Mouse (Mus musculus): ENCODE data around the gene Crhr1. TPM values are rescaled to one million over a fixed set of nuclear protein-coding genes. Genes with fewer than 3 reads are reported as not detected.
"Not testable (repeated sequence)": the region's sequence is repeated elsewhere in the genome, so short reads cannot be mapped to it uniquely, and the experiment has no call there.

The Crhr1 gene
- polyA plus RNA-seq, 1 experiment from 2014 or later = 0.20 TPM

DNA sequence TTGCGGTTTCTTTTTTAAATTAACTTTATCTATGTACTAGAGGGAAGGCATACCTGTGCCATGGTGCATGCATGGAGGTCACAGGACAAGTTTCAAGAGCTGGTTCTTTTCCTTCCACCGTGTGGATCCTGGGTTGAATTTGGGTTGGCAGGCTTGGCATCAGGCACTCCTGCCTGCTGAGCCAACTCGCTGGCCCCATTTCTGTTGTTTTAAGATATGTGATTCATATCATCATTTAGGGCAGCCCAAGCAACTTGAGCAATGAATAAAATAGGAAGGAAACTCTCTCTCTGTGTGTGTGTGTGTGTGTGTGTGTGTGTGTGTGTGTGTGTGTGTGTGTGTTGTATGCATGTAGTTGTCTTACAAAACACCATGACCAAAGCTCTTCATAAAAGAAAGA is 49.5 kb downstream of the Crhr1 start:
- Histone ChIP-seq H3K27me3 (ENCODE audit: insufficient read depth, poor library complexity, severe bottlenecking) (peaks cover 22% of the 10 kb centered on the region; the same call in 1 of the 2 replicates), H3K4me1 (no peaks in the 10 kb centered on the region), H3K36me3 (no peaks in the 10 kb centered on the region), H3K9me3 (no peaks in the 10 kb centered on the region), H3K27ac (no peak overlapping the region), H3K4me3 (no peak overlapping the region)
- 70% methylated on average over 3 of the region's 3 CpGs for WGBS
- no peak for DNase-seq (ENCODE audit: low spot score)

DNA sequence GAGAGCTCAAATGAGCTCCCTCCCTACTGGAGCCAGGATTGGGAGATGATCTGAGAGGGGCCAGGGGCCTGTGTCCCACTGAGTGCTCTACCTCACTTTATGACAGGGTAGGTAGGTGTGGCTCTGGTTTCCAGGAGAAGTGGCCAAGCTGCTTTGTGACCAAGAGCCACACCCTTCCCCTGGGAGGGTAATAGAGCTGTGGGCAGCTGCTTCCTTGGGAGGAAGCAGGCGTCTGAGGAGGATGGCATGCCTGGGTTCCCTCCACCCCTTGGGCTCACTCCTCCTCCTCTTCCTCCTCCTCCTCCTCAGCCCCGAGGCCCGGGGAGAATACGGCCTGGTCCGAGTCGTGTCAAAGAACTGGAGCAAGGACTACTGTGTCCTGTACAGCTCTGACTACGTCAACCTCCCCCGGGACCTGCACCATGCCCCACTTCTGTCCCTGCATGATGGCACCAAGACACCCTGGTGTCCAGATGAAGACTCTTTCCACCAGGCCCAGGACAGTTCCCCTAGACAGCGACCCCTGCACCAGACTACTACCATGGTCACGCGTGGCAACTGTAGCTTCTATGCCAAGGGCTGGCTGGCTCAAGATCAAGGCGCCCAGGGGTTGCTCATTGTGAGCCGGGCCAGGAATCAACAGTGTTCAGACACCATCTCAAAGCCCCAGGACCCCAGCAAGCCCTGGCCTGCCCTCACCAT is 53.6 kb downstream of the Crhr1 start, which contains the start of gene Sppl2c:
Gene Sppl2c (plus strand): TSS at position 193 of the 702 bp plus-strand sequence.
- Histone ChIP-seq H3K4me1 (no peaks in the 10 kb centered on the region), H3K27me3 (ENCODE audit: insufficient read depth, poor library complexity, severe bottlenecking) (peaks cover 15% of the 10 kb centered on the region; the same call in 1 of the 2 replicates), H3K4me3 (no peak within 1 kb of the TSS), H3K27ac (no peak within 1 kb of the TSS), H3K36me3 (no peaks in the 10 kb centered on the region), H3K9me3 (no peaks in the 10 kb centered on the region)
- DNase-seq (ENCODE audit: low spot score) = no peak
- 85% methylated on average over 13 of the region's 13 CpGs for WGBS

DNA sequence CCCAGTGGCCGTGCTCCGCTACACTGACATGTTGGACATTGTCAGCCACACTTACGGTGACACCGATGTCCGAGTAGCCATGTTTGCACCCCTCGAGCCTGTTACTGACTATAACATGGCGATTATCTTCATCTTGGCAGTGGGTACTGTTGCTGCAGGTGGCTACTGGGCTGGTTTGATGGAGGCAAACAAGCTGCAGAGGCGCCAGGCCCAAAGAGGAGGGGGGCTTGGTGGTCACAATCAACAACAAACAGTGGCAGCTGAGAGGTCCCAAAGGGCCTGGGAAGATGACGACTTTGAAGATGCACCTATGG is 54.1 kb downstream of the Crhr1 start:
- no peaks in the 10 kb centered on the region for H3K36me3 ChIP-seq
- peaks cover 15% of the 10 kb centered on the region; the same call in 1 of the 2 replicates for H3K27me3 ChIP-seq (ENCODE audit: insufficient read depth, poor library complexity, severe bottlenecking)
- no peaks in the 10 kb centered on the region for H3K9me3 ChIP-seq
- WGBS = 85% methylated on average over 9 of the region's 9 CpGs
- DNase-seq (ENCODE audit: low spot score) = no peak
- no peak overlapping the region for H3K4me3 ChIP-seq
- H3K4me1 ChIP-seq = no peaks in the 10 kb centered on the region
- H3K27ac ChIP-seq = no peak overlapping the region

DNA sequence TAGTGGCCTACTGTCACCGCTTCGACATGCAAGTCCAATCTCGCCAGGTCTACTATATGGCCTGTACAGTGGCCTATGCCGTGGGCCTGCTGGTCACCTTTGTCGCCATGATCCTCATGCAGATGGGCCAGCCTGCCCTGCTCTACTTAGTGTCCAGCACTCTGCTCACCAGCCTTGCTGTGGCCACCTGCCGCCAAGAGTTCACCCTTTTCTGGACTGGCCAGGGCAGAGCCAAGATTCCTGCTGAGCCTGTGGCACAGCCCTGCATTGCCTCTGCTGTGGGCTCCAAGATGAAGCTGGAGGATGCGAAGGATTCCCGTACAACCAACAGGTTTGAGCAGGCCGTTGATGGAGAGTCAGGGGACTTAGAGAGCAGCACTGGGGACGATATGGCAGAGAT is 55.1 kb downstream of the Crhr1 start:
- no peak overlapping the region for H3K27ac ChIP-seq
- WGBS = 91% methylated on average over 10 of the region's 10 CpGs
- H3K9me3 ChIP-seq = no peaks in the 10 kb centered on the region
- peaks cover 15% of the 10 kb centered on the region; the same call in 1 of the 2 replicates for H3K27me3 ChIP-seq (ENCODE audit: insufficient read depth, poor library complexity, severe bottlenecking)
- H3K4me3 ChIP-seq = no peak overlapping the region
- no peak for DNase-seq (ENCODE audit: low spot score)
- no peaks in the 10 kb centered on the region for H3K4me1 ChIP-seq
- H3K36me3 ChIP-seq = no peaks in the 10 kb centered on the region

DNA sequence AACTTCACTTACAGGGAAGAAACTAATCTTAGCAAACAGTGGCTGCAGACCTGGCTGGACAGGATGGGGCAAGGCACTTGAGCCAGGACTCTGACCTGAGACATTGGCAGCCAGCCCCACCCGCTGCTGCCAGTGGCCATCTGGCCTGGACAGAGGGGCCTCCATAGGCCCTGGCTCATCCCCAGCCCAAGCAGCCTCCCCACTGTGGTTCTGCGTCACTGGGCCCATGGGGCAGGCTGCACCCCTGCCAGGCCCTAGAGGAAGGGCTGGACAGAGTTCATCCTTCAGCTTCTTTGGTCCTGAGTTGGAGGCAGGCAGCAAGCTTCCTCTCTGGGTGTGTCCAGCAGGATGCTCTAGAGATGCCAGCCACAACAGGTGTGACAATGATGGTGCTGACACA is 57.4 kb downstream of the Crhr1 start:
- Histone ChIP-seq H3K27me3 (ENCODE audit: insufficient read depth, poor library complexity, severe bottlenecking) (peaks cover 18% of the 10 kb centered on the region; the same call in 1 of the 2 replicates), H3K27ac (no peak overlapping the region), H3K4me1 (no peaks in the 10 kb centered on the region), H3K9me3 (no peaks in the 10 kb centered on the region), H3K36me3 (no peaks in the 10 kb centered on the region), H3K4me3 (no peak overlapping the region)
- no peak for DNase-seq (ENCODE audit: low spot score)
- WGBS = 75% methylated on average over 2 of the region's 2 CpGs

DNA sequence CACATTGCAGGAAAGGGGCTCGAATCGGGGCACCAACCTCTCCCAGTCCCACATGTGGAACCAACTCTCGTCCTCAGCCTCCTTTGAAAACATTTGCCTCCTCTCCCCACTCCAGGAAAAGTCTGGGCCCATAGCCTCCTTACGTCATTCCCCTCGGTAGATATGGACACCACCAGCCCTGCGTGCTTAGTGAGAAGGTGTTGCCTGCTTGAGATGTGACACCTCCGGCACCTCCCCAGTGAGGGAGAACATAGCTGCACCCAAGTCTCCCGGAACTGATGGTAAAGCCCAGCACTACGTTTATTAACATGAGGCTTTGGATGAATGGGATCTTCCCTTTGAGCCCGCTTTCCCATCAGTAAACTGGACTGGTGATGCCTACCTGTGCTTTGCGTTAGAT is 62.7 kb downstream of the Crhr1 start:
- no peak overlapping the region for H3K4me3 ChIP-seq
- DNase-seq (ENCODE audit: low spot score) = no peak
- H3K4me1 ChIP-seq = no peaks in the 10 kb centered on the region
- WGBS = 69% methylated on average over 11 of the region's 11 CpGs
- no peaks in the 10 kb centered on the region for H3K9me3 ChIP-seq
- H3K36me3 ChIP-seq = no peaks in the 10 kb centered on the region
- peaks cover 28% of the 10 kb centered on the region for H3K27me3 ChIP-seq (ENCODE audit: insufficient read depth, poor library complexity, severe bottlenecking)
- H3K27ac ChIP-seq = no peak overlapping the region

DNA sequence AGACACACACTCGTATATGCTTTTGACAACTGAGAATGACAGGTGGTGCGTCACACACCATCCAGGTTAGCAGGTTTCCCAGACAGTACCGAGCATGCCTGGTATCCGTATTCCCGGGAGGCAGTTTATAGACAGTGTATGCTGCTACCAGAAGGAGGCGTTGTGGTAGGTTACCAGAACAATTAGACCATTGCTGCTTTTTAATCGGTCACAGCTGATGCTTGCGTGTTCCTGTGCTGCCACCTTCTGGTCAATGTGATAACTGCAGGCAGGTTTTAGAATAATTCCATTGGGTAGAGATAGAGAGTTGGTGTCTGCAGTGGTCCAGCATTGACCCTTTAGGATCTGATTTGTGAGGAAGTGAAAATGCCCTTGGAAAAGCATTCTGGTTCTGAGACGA is 63.1 kb downstream of the Crhr1 start:
- Histone ChIP-seq H3K4me3 (no peak overlapping the region), H3K36me3 (no peaks in the 10 kb centered on the region), H3K27me3 (ENCODE audit: insufficient read depth, poor library complexity, severe bottlenecking) (peaks cover 28% of the 10 kb centered on the region), H3K9me3 (no peaks in the 10 kb centered on the region), H3K27ac (no peak overlapping the region), H3K4me1 (no peaks in the 10 kb centered on the region)
- 11% methylated on average over 9 of the region's 9 CpGs for WGBS
- peak; percentile 85 for DNase-seq (ENCODE audit: low spot score)

DNA sequence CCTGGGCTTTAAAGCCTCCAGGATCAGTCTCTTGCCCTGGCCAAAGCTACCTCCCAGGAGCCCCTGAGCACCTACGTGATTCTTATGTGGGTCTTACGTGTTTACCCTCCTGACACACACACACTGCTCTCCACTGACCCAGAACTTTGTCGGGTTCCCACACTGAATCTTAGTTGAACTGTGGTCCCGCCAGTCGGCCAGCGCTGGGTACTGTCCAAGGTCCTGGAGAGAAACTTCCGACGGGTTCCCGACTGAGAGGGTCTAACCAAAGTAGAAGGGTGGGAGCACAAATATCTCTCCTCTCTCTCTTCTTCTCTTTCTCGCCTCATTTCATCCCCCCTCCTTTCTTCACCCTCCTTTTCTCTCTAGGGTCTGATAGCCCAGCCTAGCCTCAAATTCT is 65.2 kb downstream of the Crhr1 start:
- H3K4me3 ChIP-seq = no peak overlapping the region
- no peak overlapping the region for H3K27ac ChIP-seq
- no peak for DNase-seq (ENCODE audit: low spot score)
- H3K36me3 ChIP-seq = no peaks in the 10 kb centered on the region
- 9% methylated on average over 10 of the region's 10 CpGs for WGBS
- H3K27me3 ChIP-seq (ENCODE audit: insufficient read depth, poor library complexity, severe bottlenecking) = peaks cover 28% of the 10 kb centered on the region
- H3K4me1 ChIP-seq = no peaks in the 10 kb centered on the region
- peaks cover 7% of the 10 kb centered on the region; the same call in 1 of the 2 replicates for H3K9me3 ChIP-seq

DNA sequence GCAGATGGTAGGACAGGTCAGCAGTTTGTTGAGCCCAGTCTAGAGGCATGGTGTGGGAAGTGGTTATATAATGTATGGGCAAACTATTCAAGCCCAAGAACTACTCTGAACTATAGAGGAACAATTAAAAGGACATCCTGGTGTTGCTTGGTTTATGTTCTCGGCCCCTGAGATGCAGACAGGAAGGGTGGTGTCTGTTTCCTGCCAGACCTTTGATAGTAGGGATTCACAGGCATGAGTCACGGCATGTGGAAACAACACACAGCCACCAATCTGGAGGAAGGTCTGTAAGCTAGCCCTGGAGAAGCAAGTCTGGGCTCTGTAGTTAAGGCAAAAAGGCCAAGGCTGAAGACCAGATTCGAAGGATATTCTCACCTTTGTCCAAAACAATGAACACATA is 70.6 kb downstream of the Crhr1 start:
- Histone ChIP-seq H3K27me3 (ENCODE audit: insufficient read depth, poor library complexity, severe bottlenecking) (peaks cover 2% of the 10 kb centered on the region), H3K27ac (no peak overlapping the region), H3K9me3 (peaks cover 7% of the 10 kb centered on the region; the same call in 1 of the 2 replicates), H3K36me3 (no peaks in the 10 kb centered on the region), H3K4me3 (no peak overlapping the region), H3K4me1 (no peaks in the 10 kb centered on the region)
- no peak for DNase-seq (ENCODE audit: low spot score)
- 61% methylated on average over 3 of the region's 3 CpGs for WGBS

DNA sequence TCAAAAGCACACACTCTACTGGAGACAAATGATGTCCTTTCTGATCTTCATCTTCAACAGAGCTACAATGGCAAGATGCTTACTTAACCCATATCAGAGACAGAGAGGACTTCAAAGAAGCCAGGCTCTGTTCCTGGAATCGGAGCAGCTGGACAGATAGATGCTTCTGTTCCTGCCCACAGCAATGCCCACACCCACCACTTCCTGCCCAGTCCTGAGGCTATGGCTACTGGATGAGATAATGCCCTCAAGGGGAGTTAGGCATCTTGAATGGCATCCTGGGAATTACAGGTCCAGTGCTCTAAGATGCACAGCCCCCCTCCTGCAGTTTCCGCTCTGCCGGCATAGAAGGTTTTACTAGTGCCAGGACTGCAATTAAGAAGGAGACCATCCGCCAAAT is 73.9 kb downstream of the Crhr1 start:
- Histone ChIP-seq H3K4me3 (no peak overlapping the region), H3K36me3 (no peaks in the 10 kb centered on the region), H3K27ac (no peak overlapping the region), H3K9me3 (peaks cover 7% of the 10 kb centered on the region; the same call in 1 of the 2 replicates), H3K4me1 (no peaks in the 10 kb centered on the region), H3K27me3 (ENCODE audit: insufficient read depth, poor library complexity, severe bottlenecking) (no peaks in the 10 kb centered on the region)
- no peak for DNase-seq (ENCODE audit: low spot score)
- WGBS = 74% methylated on average over 4 of the region's 4 CpGs

DNA sequence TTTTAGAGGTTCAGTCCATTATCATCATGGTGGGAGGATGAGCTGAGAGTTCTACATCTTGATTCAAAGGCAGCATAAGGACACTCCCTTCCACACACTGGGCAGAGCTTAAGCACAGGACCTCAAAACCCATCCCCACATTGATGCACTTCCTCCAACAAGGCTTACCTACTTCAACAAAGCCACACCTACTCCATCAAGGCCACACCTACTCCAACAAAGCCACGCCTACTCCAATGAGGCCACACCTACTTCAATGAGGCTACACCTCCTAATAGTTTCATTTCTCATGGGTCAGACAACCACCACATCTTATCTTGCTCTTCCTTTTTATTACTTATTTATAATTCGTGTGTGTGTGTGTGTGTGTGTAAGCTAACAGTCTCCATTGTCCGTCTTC is 76.4 kb downstream of the Crhr1 start:
- Histone ChIP-seq H3K27ac (no peak overlapping the region), H3K4me3 (no peak overlapping the region), H3K27me3 (ENCODE audit: insufficient read depth, poor library complexity, severe bottlenecking) (no peaks in the 10 kb centered on the region), H3K9me3 (no peaks in the 10 kb centered on the region), H3K4me1 (no peaks in the 10 kb centered on the region), H3K36me3 (no peaks in the 10 kb centered on the region)
- WGBS = 67% methylated on average over 3 of the region's 3 CpGs
- no peak for DNase-seq (ENCODE audit: low spot score)

DNA sequence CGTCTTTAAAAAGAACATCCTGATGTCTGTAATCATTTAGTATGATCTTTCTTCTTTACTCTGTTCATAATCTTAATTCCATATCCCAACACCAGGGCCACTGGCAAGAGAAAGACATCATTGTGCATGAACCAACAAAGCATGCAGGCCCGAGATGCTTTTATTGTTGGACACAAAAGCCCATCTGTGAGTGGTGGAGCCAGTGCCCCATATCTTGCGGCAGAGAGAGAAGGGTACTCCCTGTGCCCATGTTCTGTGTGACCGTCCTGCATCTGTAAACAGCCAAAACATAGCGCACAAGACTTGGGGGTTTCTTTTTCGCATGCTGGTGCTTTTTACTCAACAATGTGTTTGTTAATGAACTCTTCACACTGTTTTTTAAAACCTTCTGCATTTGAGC is 78.6 kb downstream of the Crhr1 start:
- Histone ChIP-seq H3K9me3 (no peaks in the 10 kb centered on the region), H3K4me1 (no peaks in the 10 kb centered on the region), H3K27me3 (ENCODE audit: insufficient read depth, poor library complexity, severe bottlenecking) (no peaks in the 10 kb centered on the region), H3K36me3 (no peaks in the 10 kb centered on the region), H3K4me3 (no peak overlapping the region), H3K27ac (no peak overlapping the region)
- DNase-seq (ENCODE audit: low spot score) = no peak
- 80% methylated on average over 6 of the region's 6 CpGs for WGBS

DNA sequence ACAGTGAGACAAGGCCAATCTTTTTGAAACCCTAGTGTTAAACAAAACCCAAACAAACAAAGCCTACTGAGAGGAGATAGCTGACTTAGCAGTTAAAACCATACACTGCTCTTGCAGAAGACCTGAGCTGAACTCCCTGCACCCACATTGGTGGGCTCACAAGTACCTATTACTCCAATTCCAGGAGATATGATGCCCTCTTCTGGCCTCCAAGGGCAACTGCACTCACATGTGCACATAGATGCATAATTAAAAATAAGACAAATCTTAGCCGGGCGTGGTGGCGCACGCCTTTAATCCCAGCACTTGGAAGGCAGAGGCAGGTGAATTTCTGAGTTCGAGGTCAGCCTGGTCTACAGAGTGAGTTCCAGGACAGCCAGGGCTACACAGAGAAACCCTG is 81.5 kb downstream of the Crhr1 start:
- H3K4me1 ChIP-seq; H3K4me3 ChIP-seq; H3K36me3 ChIP-seq; H3K27me3 ChIP-seq (ENCODE audit: insufficient read depth, poor library complexity, severe bottlenecking); H3K27ac ChIP-seq; H3K9me3 ChIP-seq; DNase-seq (ENCODE audit: low spot score): not testable (repeated sequence)
- 93% methylated on average over 5 of the region's 5 CpGs for WGBS

DNA sequence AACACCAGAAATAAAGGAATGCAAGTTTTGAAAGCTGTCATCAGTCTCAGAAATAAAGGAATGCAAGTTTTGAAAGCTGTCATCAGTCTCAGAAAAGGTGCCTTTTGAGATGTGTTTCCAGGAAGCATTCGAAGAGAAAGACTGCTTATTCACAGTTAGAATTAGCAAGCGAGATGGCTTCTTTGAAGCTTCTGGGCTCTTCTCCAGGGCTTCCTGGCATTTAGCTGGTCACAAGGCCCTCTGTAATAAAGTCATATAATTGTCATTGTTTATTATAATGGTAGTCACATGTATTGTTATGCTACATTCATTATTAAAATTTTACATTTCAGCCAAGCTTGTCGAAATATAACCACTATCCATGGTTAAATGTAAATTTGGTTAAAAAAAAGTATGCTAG is 85.4 kb downstream of the Crhr1 start:
- DNase-seq (ENCODE audit: low spot score) = no peak

More for the DNA sequence above, 85.4 kb downstream of the Crhr1 start:
- no peak overlapping the region for H3K27ac ChIP-seq
- H3K36me3 ChIP-seq = no peaks in the 10 kb centered on the region
- 79% methylated on average over 3 of the region's 3 CpGs for WGBS
- H3K4me3 ChIP-seq = no peak overlapping the region
- no peaks in the 10 kb centered on the region for H3K4me1 ChIP-seq
- no peaks in the 10 kb centered on the region; the same call in 1 of the 2 replicates for H3K27me3 ChIP-seq (ENCODE audit: insufficient read depth, poor library complexity, severe bottlenecking)
- no peaks in the 10 kb centered on the region for H3K9me3 ChIP-seq
